Mouse (Mus musculus) embryonic facial prominence, embryonic 11.5 days (tissue): ENCODE measurements around the gene Map2k4. TPM values are rescaled to one million over a fixed set of nuclear protein-coding genes. Genes with fewer than 3 reads are reported as not detected.

ENCODE experiments used
- ATAC-seq: fragments of 200-750 bp; cut with Nextera tagmentation; replicated peaks from 2 replicates; pipeline ENCODE4 v1.8.0; 2017; ENCODE audit warnings: low read depth; ENCODE audit not compliant: insufficient number of reproducible peaks, low FRiP score, low TSS enrichment
- DNase-seq: peaks from one replicate; pipeline ENCODE4 v3.0.0-alpha.2; 2015; ENCODE audit warnings: low spot score
- H3K27ac ChIP-seq: fragments of 300-500 bp; sonication (generic); replicated peaks from 2 replicates; pipeline ENCODE4 v1.5.1; 2014; ENCODE audit warnings: mild to moderate bottlenecking, low read depth, low read length, control low read depth
- H3K27me3 ChIP-seq: fragments of 300-500 bp; sonication (generic); 2 replicates; pipeline ENCODE4 v1.6.1; 2014; ENCODE audit warnings: mild to moderate bottlenecking, low read length, moderate library complexity, mixed read lengths; ENCODE audit not compliant: control insufficient read depth, insufficient read depth
- H3K36me3 ChIP-seq: fragments of 300-500 bp; sonication (generic); replicated peaks from 2 replicates; pipeline ENCODE4 v1.6.1; 2014; ENCODE audit warnings: low read depth, mild to moderate bottlenecking, low read length, moderate library complexity, mixed read lengths; ENCODE audit not compliant: control insufficient read depth, insufficient read depth
- H3K4me1 ChIP-seq: fragments of 300-500 bp; sonication (generic); 2 replicates; pipeline ENCODE4 v1.6.1; 2014; ENCODE audit warnings: low read length, mixed read lengths; ENCODE audit not compliant: control insufficient read depth, insufficient read depth
- H3K4me2 ChIP-seq: fragments of 300-500 bp; sonication (generic); 2 replicates; pipeline ENCODE4 v1.6.1; 2014; ENCODE audit warnings: low read depth, mild to moderate bottlenecking, control low read depth, low read length, moderate library complexity
- H3K4me3 ChIP-seq: fragments of 300-500 bp; sonication (generic); 2 replicates; pipeline ENCODE4 v1.5.1; 2014; ENCODE audit warnings: low read depth, low read length, control low read depth
- H3K9ac ChIP-seq: fragments of 300-500 bp; sonication (generic); replicated peaks from 2 replicates; pipeline ENCODE4 v1.6.1; 2014; ENCODE audit warnings: mild to moderate bottlenecking, control low read depth, low read length
- H3K9me3 ChIP-seq: fragments of 300-500 bp; sonication (generic); replicated peaks from 2 replicates; pipeline ENCODE4 v1.6.1; 2016; ENCODE audit warnings: mild to moderate bottlenecking, low read length, inconsistent platforms, mixed read lengths; ENCODE audit not compliant: control insufficient read depth
- WGBS: fragments of 180-500 bp; shearing (Covaris S2); extraction: QIAGEN DNeasy Blood & Tissue Kit; methylation state at CpG from one replicate; pipeline ENCODE4 v1.1.7; 2014; 5-methylcytosine and 5-hydroxymethylcytosine counted together
- polyA plus RNA-seq: library from polyadenylated mRNA; unstranded; fragments of >200 nt; fragmentation: Nextera tagmentation; extraction: Ambion mirVana; gene quantifications from 2 replicates; pipeline ENCODE4 v1.2.1, GENCODE M21; 2014

The Map2k4 gene
- polyA plus RNA-seq, 1 experiment from 2014 or later = 96.1 TPM

GRCm38 (mm10) chr11:65728906-65729305 lies 59.2 kb downstream of the Map2k4 start:
- Histone ChIP-seq H3K4me2 (no peak overlapping the region), H3K4me3 (no peak overlapping the region), H3K9ac (no peak overlapping the region), H3K9me3 (no peaks in the 10 kb centered on the region), H3K27ac (no peak overlapping the region), H3K4me1 (no peaks in the 10 kb centered on the region), H3K36me3 (no peaks in the 10 kb centered on the region; the same call in 1 of the 2 replicates), H3K27me3 (no peaks in the 10 kb centered on the region)
- DNase-seq (no peak), ATAC-seq (no peak)
- 94% methylated on average over 4 of the region's 4 CpGs for WGBS

GRCm38 (mm10) chr11:65723715-65724114 lies 64.4 kb downstream of the Map2k4 start:
- H3K27me3 ChIP-seq = no peaks in the 10 kb centered on the region
- no peak overlapping the region for H3K4me2 ChIP-seq
- WGBS = 88% methylated on average over 2 of the region's 2 CpGs
- ATAC-seq (no peak), DNase-seq (no peak)
- no peak overlapping the region for H3K9ac ChIP-seq
- H3K27ac ChIP-seq = no peak overlapping the region
- H3K9me3 ChIP-seq = no peaks in the 10 kb centered on the region
- H3K4me3 ChIP-seq = no peak overlapping the region
- H3K4me1 ChIP-seq = no peaks in the 10 kb centered on the region
- no peaks in the 10 kb centered on the region; the same call in 1 of the 2 replicates for H3K36me3 ChIP-seq

- no peak overlapping the region for H3K27ac ChIP-seq
- no peak overlapping the region for H3K9ac ChIP-seq
- H3K36me3 ChIP-seq = no peaks in the 10 kb centered on the region; the same call in 1 of the 2 replicates
- DNase-seq (no peak), ATAC-seq (no peak)
- no peaks in the 10 kb centered on the region for H3K27me3 ChIP-seq
- H3K4me3 ChIP-seq = no peak overlapping the region
- 88% methylated on average over 3 of the region's 3 CpGs for WGBS
- no peaks in the 10 kb centered on the region for H3K4me1 ChIP-seq
- no peak overlapping the region for H3K4me2 ChIP-seq
- H3K9me3 ChIP-seq = no peaks in the 10 kb centered on the region
These were observed 66.5 kb downstream of the Map2k4 start for GRCm38 (mm10) chr11:65721615-65722014.

- WGBS = 75% methylated on average over 1 of the region's 1 CpGs
- no peaks in the 10 kb centered on the region for H3K9me3 ChIP-seq
- H3K36me3 ChIP-seq = no peaks in the 10 kb centered on the region
- no peak for ATAC-seq
- H3K4me3 ChIP-seq = no peak overlapping the region
- no peak overlapping the region for H3K4me2 ChIP-seq
- no peak overlapping the region for H3K9ac ChIP-seq
- H3K27me3 ChIP-seq = no peaks in the 10 kb centered on the region
- no peak for DNase-seq
- H3K27ac ChIP-seq = no peak overlapping the region
- no peaks in the 10 kb centered on the region for H3K4me1 ChIP-seq
These were observed 68.1 kb downstream of the Map2k4 start for GRCm38 (mm10) chr11:65719960-65720359.

- Histone ChIP-seq H3K9ac (no peak overlapping the region), H3K4me1 (no peaks in the 10 kb centered on the region), H3K4me2 (no peak overlapping the region), H3K36me3 (no peaks in the 10 kb centered on the region; the same call in 1 of the 2 replicates), H3K9me3 (no peaks in the 10 kb centered on the region), H3K27me3 (no peaks in the 10 kb centered on the region), H3K4me3 (no peak overlapping the region), H3K27ac (no peak overlapping the region)
- WGBS = 92% methylated on average over 4 of the region's 4 CpGs
- ATAC-seq (no peak), DNase-seq (no peak)
These were observed 74.3 kb downstream of the Map2k4 start for GRCm38 (mm10) chr11:65713830-65714229.

- no peaks in the 10 kb centered on the region for H3K4me1 ChIP-seq
- no peaks in the 10 kb centered on the region; the same call in 1 of the 2 replicates for H3K36me3 ChIP-seq
- no peak overlapping the region for H3K9ac ChIP-seq
- no peaks in the 10 kb centered on the region for H3K9me3 ChIP-seq
- ATAC-seq (no peak), DNase-seq (no peak)
- H3K27me3 ChIP-seq = no peaks in the 10 kb centered on the region
- no peak overlapping the region for H3K27ac ChIP-seq
- H3K4me3 ChIP-seq = no peak overlapping the region
- no peak overlapping the region for H3K4me2 ChIP-seq
- 87% methylated on average over 6 of the region's 6 CpGs for WGBS
These were observed 75.3 kb downstream of the Map2k4 start for GRCm38 (mm10) chr11:65712754-65713306.

GRCm38 (mm10) chr11:65706784-65707183 lies 81.3 kb downstream of the Map2k4 start:
- no peak for DNase-seq
- H3K4me2 ChIP-seq = no peak overlapping the region
- 99% methylated on average over 4 of the region's 4 CpGs for WGBS
- ATAC-seq = no peak
- no peak overlapping the region for H3K4me3 ChIP-seq
- H3K27me3 ChIP-seq = no peaks in the 10 kb centered on the region
- H3K27ac ChIP-seq = no peak overlapping the region
- H3K9ac ChIP-seq = no peak overlapping the region
- no peaks in the 10 kb centered on the region for H3K36me3 ChIP-seq
- no peaks in the 10 kb centered on the region for H3K4me1 ChIP-seq
- no peaks in the 10 kb centered on the region for H3K9me3 ChIP-seq

- no peak for ATAC-seq
- WGBS = 93% methylated on average over 2 of the region's 2 CpGs
- H3K36me3 ChIP-seq = no peaks in the 10 kb centered on the region
These were observed 81.9 kb downstream of the Map2k4 start for GRCm38 (mm10) chr11:65706176-65706575.

More at GRCm38 (mm10) chr11:65706176-65706575, 81.9 kb downstream of the Map2k4 start:
- Histone ChIP-seq H3K4me2 (no peak overlapping the region), H3K27me3 (no peaks in the 10 kb centered on the region), H3K9ac (no peak overlapping the region), H3K4me3 (no peak overlapping the region), H3K4me1 (no peaks in the 10 kb centered on the region), H3K9me3 (no peaks in the 10 kb centered on the region), H3K27ac (no peak overlapping the region)
- DNase-seq = no peak
